Mouse (Mus musculus): Measurements from ENCODE around the gene Zfyve9.
"Not testable (repeated sequence)": the region's sequence is repeated elsewhere in the genome, so short reads cannot be mapped to it uniquely, and the experiment has no call there.

Zfyve9 gene

GRCm38 (mm10) chr4:108721245-108721784 lies 59.3 kb downstream of the Zfyve9 start:
- DNase-seq (ENCODE audit: low spot score) = no peak

DNA sequence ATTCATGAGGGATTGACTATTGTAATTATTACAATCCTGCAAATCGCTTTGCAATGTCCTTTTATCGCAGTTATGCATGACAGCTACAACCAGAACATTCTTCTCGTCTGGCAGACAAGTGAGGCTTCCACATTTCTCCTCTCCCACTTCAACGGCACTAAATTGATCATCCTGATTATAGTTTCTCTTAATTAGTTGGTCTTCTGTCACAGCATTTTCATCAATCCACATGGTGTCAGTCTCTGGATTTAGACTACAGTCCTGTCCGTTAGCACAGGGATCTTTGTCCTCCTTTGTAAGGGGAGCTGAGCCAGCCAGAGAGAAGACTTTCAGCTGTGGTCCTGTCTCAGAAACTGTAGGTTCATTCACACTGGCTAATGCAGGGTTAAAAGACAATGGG lies 61.2 kb downstream of the Zfyve9 start, which contains the start of gene 3110021N24Rik:
Gene 3110021N24Rik (plus strand): TSS at position 301 of the 400 bp plus-strand sequence.
- DNase-seq (ENCODE audit: low spot score) = no peak

DNA sequence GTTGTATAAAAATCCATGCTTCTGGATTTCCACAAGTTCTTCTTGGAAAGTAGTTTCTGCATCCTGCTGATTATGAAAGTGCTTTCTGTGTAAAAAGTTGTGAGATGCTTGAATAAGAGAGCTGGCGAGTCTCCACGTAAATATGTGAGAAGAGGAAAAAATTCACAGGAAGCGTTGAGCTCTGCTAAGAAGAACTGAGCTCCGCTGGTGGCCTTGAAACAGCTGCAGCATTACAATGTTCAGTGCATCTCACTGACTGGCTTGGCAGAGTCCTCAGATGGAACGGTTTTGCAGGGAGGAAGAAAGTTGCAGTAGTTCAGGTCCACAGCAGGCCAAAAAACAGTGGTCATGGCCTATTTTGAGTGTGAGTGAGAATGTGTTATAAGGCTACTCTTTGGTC lies 72.4 kb downstream of the Zfyve9 start:
- no peak for DNase-seq (ENCODE audit: low spot score)

DNA sequence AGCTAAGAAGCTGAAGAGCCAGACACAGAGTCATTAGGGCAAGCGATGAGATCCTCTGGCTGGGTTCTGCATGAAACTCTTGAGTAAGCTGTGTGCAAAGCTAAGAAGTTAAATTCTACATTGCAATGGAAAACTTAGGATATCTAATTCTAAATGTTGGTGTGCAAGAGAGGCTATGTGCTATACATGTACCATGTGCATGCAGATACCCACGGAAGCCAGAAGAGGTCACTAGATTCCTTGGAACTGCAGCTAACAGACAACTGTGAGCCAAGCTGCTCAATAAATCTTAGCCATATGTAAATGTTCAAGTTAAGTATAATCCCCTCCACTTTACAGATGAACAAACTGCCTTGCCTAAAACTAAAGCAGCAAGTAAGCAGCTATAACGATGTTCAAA lies 83.7 kb downstream of the Zfyve9 start:
- peak; percentile 66 for DNase-seq (ENCODE audit: low spot score)

DNA sequence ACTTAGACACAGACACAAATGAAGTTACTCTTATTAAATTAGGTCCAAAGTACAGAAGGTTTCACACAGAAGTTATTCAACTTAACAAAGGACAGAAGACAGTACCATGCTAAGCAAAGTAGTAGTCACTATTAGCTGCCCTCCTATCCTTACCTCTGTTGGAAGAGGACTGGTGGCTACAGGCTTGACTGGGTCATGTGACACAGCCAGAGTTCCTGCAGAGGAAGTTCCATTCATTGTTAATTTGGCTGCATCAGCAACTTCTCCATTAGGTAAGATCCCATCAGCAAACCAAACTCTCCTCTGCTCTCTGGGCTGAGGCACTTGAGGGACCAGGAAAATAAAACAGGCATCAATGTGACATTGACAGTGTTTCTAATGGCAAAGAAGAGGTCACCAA lies 89.1 kb downstream of the Zfyve9 start:
- no peak for DNase-seq (ENCODE audit: low spot score)

- DNase-seq (ENCODE audit: low spot score) = no peak
These were observed 90.1 kb downstream of the Zfyve9 start for GRCm38 (mm10) chr4:108690479-108690878.

DNA sequence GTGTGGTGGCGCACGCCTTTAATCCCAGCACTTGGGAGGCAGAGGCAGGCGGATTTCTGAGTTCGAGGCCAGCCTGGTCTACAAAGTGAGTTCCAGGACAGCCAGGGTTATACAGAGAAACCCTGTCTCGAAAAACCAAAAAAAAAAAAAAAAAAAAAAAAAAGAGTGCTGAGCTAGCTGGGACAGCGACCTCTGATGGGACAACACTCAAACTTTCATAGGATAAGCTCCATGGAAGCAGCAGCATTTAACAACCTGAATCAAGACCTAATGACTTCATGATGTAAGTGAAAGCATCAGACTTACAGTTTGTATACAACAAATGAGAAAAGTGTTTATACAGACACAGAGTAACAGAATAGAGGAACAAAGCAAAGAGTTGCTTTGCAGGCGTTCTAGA lies 93.5 kb downstream of the Zfyve9 start:
- DNase-seq (ENCODE audit: low spot score) = not testable (repeated sequence)

DNA sequence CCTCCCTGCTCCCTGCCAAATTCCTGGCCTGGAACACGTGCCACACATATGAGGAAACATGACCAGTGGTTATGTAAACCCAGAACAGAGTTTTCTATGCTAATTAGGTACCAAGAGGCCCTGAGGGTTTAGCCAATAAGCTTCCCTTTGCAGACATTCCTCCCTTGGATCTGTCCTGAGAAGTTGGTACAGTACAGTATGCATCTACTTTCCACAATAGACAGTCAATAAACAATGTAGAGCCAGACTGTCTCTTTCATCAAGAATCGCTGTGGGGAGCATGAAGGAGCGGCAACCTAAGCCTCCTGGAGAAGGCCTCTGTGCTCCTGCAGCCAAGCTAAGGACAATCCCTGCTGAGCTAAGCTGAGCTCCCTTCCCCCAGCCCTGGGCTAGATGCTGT lies 94.4 kb downstream of the Zfyve9 start:
- no peak for DNase-seq (ENCODE audit: low spot score)

DNA sequence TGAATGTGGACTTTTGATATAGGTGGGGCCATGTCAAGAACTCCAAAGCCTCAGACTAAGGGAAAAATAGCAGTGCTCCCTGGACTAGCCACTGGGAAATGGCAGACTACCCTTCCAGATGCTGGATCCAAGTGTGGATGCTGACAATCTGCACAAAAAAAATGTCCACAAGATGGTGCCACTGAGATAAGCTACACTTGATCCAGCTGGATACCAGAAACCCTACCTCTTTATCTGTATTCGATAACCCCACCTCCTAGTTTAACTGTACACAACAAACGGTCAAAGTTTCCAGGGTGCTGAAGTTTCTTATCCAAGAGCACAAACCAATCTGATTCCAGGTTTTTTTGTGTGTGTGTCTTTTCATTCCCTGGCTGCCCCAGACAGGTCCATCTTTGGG lies 116.2 kb downstream of the Zfyve9 start:
- peak; percentile 67 for DNase-seq (ENCODE audit: low spot score)

DNA sequence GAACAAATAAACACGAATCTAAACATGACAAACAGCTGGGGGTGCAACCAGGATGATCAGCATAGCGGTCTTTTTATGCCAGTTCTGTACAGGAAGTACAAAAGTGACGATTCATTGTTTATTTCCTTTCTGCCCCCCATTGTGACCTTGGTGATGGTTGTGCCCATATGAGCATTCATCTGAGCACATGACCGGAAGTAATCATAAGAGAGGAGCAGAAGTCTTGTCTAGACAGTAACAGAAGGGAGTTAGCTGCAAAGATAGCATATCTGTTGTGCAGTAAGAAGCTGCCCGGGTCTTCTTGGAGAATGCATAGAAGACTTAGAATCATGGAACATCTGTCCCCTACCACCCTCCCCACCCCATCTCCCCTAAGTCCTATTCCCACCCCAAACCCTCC lies 141.8 kb downstream of the Zfyve9 start:
- no peak for DNase-seq (ENCODE audit: low spot score)

DNA sequence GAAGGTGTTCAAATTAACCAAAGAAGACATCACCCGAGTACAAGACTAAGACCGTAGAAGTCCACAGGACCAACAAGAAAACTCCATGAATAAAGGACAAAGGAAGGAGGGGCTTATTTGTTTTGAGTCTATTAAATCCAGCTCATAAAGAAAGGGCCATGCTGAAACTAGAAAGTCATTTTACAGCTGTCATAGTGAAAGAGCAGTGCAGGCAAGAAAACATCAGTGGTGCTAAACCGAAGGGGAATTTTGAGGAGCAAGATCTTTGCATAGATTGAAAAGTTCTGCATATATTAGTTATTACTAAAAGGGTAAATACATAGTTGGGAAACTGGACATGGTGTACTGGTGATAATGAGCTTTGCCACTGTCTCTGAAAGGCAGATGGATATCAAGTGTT lies 142.9 kb downstream of the Zfyve9 start:
- DNase-seq (ENCODE audit: low spot score) = no peak

GRCm38 (mm10) chr4:108635101-108635500 lies 145.5 kb downstream of the Zfyve9 start:
- DNase-seq (ENCODE audit: low spot score) = no peak

DNA sequence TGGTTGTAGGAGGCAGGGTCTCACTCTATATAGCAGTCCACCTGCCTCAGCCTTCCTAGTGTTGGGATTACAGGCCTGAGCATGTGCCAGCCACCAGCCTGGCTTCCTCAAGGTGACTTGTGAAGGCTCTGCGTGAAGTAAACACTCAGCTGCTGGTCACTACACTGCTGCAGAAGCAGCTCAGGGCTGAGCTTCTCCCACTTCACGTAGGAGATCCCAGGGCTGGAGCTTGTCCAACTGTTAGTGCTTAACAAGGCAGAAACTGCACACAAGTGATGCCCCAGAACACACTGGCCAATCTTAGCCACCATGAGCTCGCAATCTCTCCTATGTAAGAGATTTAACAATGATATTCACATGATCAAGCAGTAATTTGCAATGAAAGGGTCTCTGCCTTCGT lies 145.9 kb downstream of the Zfyve9 start:
- DNase-seq (ENCODE audit: low spot score) = no peak

GRCm38 (mm10) chr4:108633703-108634102 lies 146.9 kb downstream of the Zfyve9 start:
- DNase-seq (ENCODE audit: low spot score) = no peak

DNA sequence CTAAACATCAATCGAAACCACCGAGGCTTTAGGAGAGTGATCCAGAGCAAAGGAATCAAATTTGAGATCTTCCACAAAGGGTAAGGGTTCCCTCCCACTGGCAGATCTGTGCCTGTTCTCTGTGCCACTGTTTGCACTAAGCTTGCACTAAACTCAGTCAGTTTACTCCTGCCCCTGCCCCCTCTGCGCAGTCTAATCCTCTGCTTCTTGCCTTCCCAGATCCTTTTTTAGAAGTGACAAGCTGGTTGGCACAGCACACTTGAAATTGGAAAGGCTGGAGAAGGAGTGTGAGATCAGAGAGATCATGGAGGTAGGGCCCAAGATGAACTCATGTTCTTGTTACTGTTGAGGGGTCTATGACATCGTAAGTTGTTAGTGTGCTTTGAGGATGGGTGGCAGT lies 149.0 kb downstream of the Zfyve9 start:
- DNase-seq (ENCODE audit: low spot score) = no peak

GRCm38 (mm10) chr4:108630096-108630495 lies 150.5 kb downstream of the Zfyve9 start:
- DNase-seq (ENCODE audit: low spot score) = no peak

- DNase-seq (ENCODE audit: low spot score) = no peak
These were observed 151.2 kb downstream of the Zfyve9 start for GRCm38 (mm10) chr4:108629363-108629880.

DNA sequence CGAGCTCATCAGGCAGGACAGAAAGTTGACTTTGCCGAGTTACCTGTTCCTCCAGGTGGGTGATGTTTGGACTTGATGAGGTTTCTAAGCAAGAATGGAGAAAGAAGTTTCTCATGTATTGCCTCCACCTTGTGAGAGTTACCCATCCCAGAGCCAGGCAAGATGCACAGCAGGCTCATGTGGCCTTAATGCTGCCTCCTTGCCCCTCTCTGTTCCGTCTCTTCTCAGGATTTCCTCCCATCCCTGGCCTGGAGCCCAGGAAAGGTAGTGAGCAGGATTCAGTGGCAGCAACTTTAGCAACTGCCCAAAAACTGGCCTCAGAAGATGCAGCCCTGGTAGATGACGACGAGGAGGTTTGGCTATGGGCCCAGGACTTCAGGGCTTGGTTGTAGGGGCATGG lies 153.5 kb downstream of the Zfyve9 start:
- no peak for DNase-seq (ENCODE audit: low spot score)

DNA sequence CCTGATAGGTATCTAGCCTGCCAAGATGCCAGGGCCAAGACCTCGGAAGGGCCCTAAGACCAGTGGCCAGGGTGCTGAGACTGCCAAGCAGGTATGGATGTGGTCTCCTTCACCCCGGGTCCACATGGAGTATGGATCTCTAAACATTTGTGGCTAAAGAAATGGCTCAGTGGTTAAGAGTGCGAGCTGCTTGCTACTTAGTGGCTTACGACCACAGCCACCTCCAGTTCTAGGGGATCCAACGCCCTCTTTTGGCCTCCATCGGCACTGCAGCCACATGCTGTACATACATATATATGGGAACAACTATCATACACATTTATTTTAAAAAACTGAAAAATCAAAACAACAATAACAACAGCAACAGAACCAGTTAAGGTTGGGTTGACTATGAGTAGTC lies 159.1 kb downstream of the Zfyve9 start:
- no peak for DNase-seq (ENCODE audit: low spot score)

- DNase-seq (ENCODE audit: low spot score) = no peak
These were observed 160.1 kb downstream of the Zfyve9 start for GRCm38 (mm10) chr4:108620536-108620935.

DNA sequence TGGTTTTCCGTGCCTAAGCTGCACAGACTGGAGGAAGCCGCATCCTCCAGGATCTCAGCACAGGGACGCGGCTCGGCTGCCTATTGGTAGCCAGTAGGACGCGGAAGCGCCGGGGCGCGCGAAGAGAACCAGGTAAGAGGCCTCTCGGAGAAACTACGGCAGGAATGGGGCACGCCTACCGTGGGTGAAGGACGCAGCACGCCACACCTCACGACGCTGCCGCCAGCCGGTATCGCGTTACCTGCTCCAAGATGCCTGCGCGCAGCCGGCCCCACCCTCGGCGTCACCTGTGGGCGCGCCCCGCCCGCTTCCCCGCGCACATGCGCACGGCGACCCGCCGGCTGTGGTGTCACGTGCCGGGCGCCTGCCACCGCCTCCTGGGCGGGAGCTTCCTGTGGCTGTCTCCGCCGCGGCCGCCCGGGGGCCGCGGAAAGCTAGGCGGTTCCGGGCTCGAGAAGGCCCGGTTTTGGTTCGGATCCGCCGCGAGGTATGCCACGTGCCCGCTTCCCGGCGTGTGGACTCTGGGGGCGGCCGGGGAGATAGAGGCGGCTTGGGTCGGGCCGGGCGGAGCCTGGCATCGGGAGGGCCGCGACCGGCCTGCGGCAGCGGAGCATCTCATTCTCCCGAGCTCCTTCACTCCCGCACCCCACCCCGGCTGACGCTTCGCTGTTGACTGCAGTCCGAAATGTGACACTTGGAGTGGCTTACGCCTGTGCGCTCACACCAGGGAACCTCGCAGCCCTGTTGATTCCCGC lies 160.8 kb downstream of the Zfyve9 start, which contains the start of gene Cc2d1b:
Gene Cc2d1b (plus strand): TSS at position 354 of the 755 bp plus-strand sequence.
- peak; percentile 85 for DNase-seq (ENCODE audit: low spot score)

- peak; percentile 47 for DNase-seq (ENCODE audit: low spot score)
These were observed 161.4 kb downstream of the Zfyve9 start for GRCm38 (mm10) chr4:108619165-108619564.

DNA sequence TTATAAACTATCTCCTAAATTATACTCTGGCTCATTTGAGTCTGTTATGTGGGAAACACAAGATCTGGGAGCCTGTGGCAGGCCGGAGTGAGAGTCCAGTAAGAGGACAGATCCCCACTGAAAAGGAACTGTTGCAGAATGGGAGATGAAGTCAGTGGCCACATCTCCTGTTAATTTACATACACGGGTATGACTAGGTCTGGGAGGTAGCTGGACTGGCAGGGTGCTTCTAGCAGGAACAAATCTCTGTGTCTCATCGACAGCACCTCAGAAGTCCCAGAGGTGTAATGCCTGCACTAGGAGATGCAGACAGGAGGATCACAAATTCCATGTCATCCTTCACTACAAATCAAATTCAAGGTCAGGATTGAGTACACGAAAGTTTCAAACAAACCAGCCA lies 162.0 kb downstream of the Zfyve9 start:
- DNase-seq (ENCODE audit: low spot score) = no peak

- DNase-seq (ENCODE audit: low spot score) = no peak
These were observed 169.7 kb downstream of the Zfyve9 start for GRCm38 (mm10) chr4:108610935-108611334.
